Mouse (Mus musculus): ENCODE measurements at regions not wholly inside any gene's neighbourhood (a gene's known extent, or its start where the extent isn't known, plus 50 kb on each side); places are given as distances from the start of the nearest gene placed in this dataset.

DNA sequence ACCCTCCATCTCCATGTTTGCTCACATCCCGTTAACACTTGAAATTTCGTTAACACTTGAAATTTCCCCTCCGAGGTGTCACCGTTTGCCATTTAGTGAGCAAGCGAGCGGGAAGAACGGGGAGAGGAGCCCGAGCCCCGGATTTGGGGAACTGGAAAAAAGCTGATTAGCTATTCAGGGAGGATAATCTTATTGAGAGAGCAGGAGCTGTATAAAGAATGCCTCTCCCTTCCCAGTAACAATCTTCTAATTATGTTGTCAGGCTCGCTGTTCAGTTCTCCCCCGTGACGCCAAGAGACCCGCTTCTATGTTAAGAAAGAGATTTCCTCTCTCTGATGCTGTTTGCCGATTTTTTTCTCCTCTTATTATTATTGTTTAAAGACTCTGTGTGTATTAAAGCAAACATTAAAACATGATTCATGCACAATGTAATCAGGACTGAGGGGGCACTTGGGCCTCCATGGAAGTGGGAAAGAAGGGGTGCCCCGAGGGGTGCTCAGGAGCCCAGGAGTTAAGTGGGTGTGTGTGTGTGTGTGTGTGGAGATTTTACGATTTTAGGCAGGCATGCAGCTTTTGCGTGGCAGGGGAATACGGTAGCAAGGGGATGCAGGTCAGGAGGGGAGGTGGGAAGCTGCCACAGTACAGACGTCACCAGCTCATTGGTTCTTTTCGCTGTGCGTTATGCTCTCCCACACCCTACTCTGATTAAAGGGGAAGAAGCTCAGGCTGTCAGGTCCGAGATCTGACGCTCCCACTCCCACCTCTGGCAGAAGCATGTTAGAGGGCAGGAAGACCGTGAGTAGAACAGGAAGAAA, 64.2 kb upstream of the A230072I06Rik start:
- H3K4me1 ChIP-seq (ENCODE audit: control insufficient read depth, insufficient read depth, low read length): no peaks in the 10 kb centered on the region
- no peak overlapping the region for H3K4me3 ChIP-seq (replicated peaks; ENCODE audit: control insufficient read depth, low read depth, low read length)
- no peak overlapping the region for H3K27ac ChIP-seq (ENCODE audit: control insufficient read depth, insufficient read depth, low read depth, low read length, poor library complexity)
- WGBS: 48% methylated on average over 24 of the region's 24 CpGs
- TF ChIP-seq CTCF (IDR thresholded peaks at IDR 0.05; ENCODE audit: control insufficient read depth, insufficient read depth, low read length) (no peak), POLR2A (IDR thresholded peaks at IDR 0.05; ENCODE audit: borderline replicate concordance, control insufficient read depth, low read depth, low read length) (no peak)

DNA sequence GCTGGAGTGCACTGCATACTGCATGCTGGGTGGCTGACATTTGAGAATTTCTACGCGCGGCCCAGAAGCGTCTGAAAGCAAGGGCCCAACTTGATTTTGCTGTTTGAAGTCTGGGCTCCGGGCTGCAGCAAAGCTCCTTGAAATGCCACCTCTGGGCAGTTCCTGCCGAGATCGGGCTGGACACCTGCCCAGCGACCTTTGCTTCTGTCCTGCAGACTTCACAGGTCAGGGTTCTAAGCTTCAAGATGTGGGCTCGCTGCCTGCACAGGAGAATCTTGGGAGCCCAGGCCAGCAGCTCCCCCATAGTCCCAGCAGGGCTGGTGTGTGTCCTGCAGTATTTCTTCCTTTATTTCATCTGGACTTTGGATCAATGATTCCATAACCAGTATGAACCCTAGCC, 57.1 kb upstream of the A230072I06Rik start:
- Histone ChIP-seq H3K4me1 (ENCODE audit: control insufficient read depth, insufficient read depth, low read length) (no peaks in the 10 kb centered on the region), H3K4me3 (replicated peaks; ENCODE audit: control insufficient read depth, low read depth, low read length) (no peak overlapping the region), H3K27ac (ENCODE audit: control insufficient read depth, insufficient read depth, low read depth, low read length, poor library complexity) (no peak overlapping the region)
- TF ChIP-seq POLR2A (IDR thresholded peaks at IDR 0.05; ENCODE audit: borderline replicate concordance, control insufficient read depth, low read depth, low read length) (no peak), CTCF (IDR thresholded peaks at IDR 0.05; ENCODE audit: control insufficient read depth, insufficient read depth, low read length) (no peak)
- 81% methylated on average over 9 of the region's 9 CpGs for WGBS

DNA sequence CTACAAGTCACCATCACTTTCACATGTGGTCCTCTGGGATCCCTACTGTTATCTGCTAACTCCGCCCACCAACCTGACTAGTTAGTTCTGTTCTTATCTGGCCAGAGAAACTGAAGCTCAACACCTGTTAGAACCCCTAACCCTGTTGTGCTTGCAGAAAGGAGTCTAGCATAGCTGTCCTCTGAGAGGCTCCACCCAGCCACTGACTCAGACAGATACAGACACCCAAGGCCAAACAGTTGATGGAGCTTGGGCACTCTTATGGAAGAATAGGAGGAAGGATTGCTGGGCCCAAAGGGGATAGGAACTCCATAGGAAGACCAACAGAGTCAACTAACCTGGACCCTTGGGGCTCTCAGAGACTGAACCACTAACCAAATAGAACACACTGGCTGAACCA, 55.2 kb upstream of the A230072I06Rik start:
- TF ChIP-seq POLR2A (IDR thresholded peaks at IDR 0.05; ENCODE audit: borderline replicate concordance, control insufficient read depth, low read depth, low read length): no peak
- TF ChIP-seq CTCF (IDR thresholded peaks at IDR 0.05; ENCODE audit: control insufficient read depth, insufficient read depth, low read length): no peak
- H3K27ac ChIP-seq (ENCODE audit: control insufficient read depth, insufficient read depth, low read depth, low read length, poor library complexity): no peak overlapping the region
- no peak overlapping the region for H3K4me3 ChIP-seq (replicated peaks; ENCODE audit: control insufficient read depth, low read depth, low read length)
- WGBS: 78% methylated on average over 1 of the region's 1 CpGs
- H3K4me1 ChIP-seq (ENCODE audit: control insufficient read depth, insufficient read depth, low read length): no peaks in the 10 kb centered on the region

Data from bone marrow, adult 2 months (tissue).